Mouse (Mus musculus) brain, embryonic 14.5 days (tissue): ENCODE data around the gene Pxmp4.

Source experiments
- CTCF ChIP-seq: fragments of 200-500 bp; IDR thresholded peaks from 2 replicates; pipeline ENCODE4 v1.5.1; 2012; ENCODE audit warnings: inconsistent platforms, mild to moderate bottlenecking, moderate library complexity, borderline replicate concordance; ENCODE audit not compliant: insufficient read depth, insufficient read length; ENCODE audit errors: extremely low read depth
- POLR2A ChIP-seq: fragments of 200-500 bp; IDR thresholded peaks from 2 replicates; pipeline ENCODE4 v1.6.1; 2012; ENCODE audit warnings: mild to moderate bottlenecking, inconsistent platforms, borderline replicate concordance; ENCODE audit not compliant: poor library complexity, insufficient read depth, insufficient read length, severe bottlenecking; ENCODE audit errors: extremely low read depth

DNA sequence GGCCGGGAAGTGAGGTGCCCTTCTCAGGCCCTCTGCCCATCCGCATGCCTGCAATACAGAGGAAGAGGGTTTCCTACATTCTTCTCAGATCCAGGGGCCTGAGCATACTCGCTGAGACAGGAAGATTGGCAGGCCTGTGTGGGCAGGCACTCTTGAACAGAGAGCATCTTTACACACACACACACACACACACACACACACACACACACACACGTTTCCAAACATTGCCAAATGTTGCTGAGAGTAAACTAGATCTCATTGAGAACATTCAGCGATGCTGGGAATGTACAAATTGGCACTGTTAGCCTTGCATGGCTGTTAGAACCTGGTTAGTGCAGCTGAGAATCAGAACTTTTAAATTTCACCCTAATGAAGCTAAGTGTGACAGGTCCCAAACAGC lies 27.0 kb upstream of the Pxmp4 start:
- no peak for TF ChIP-seq CTCF
- TF ChIP-seq POLR2A: no peak
